Mouse (Mus musculus): ENCODE data around the gene Olfr898. TPM values are rescaled to one million over a fixed set of nuclear protein-coding genes. Genes with fewer than 3 reads are reported as not detected.

The Olfr898 gene
- not detected in 2 replicates for total RNA-seq (2023)

GRCm38 (mm10) chr9:38348111-38348510 lies at the start of gene Olfr898:
Gene Olfr898 (plus strand): TSS chr9:38348411.

GRCm38 (mm10) chr9:38328760-38329159 lies 19.5 kb upstream of the Olfr898 start, which contains the start of gene Olfr25:
Gene Olfr25 (plus strand): TSS chr9:38329060.

GRCm38 (mm10) chr9:38366596-38366995 lies 18.4 kb downstream of the Olfr898 start, which contains the start of gene Olfr250:
Gene Olfr250 (plus strand): TSS chr9:38366896.

GRCm38 (mm10) chr9:38376786-38377185 lies 28.6 kb downstream of the Olfr898 start, which contains the start of gene Olfr251:
Gene Olfr251 (plus strand): TSS chr9:38377086.

GRCm38 (mm10) chr9:38401398-38401797 lies 53.2 kb downstream of the Olfr898 start, which contains the start of gene Olfr147:
Gene Olfr147 (plus strand): TSS chr9:38401698.

Other genes starting within 250 kb of the Olfr898 start
- not detected in 2 replicates for gene Olfr888, start 240.3 kb upstream of the Olfr898 start, total RNA-seq (2023)
- not detected in 2 replicates for gene Olfr889, start 233.2 kb upstream of the Olfr898 start, total RNA-seq (2023)
- gene Olfr890, start 205.9 kb upstream of the Olfr898 start, total RNA-seq (2023) = not detected in 2 replicates
- gene Olfr891, start 167.6 kb upstream of the Olfr898 start, total RNA-seq (2023) = not detected in 2 replicates
- not detected in 2 replicates for gene Olfr893, start 140.0 kb upstream of the Olfr898 start, total RNA-seq (2023)
- not detected in 2 replicates for gene Olfr894, start 130.4 kb upstream of the Olfr898 start, total RNA-seq (2023)
- gene Olfr143, start 95.6 kb upstream of the Olfr898 start, total RNA-seq (2023) = not detected in 2 replicates
- gene Olfr895, start 80.6 kb upstream of the Olfr898 start, total RNA-seq (2023) = not detected in 2 replicates
- not detected in 2 replicates for gene Olfr896-ps1, start 57.3 kb upstream of the Olfr898 start, total RNA-seq (2023)
- gene Olfr25, start 19.4 kb upstream of the Olfr898 start, total RNA-seq (2023) = not detected in 2 replicates
- not detected in 2 replicates for gene Olfr250, start 18.5 kb downstream of the Olfr898 start, total RNA-seq (2023)
- gene Olfr251, start 28.7 kb downstream of the Olfr898 start, total RNA-seq (2023) = not detected in 2 replicates
- gene Olfr147, start 53.3 kb downstream of the Olfr898 start, total RNA-seq (2023) = not detected in 2 replicates
- gene Olfr901, start 81.0 kb downstream of the Olfr898 start, total RNA-seq (2023) = not detected in 2 replicates
- gene Olfr902, start 99.2 kb downstream of the Olfr898 start, total RNA-seq (2023) = not detected in 2 replicates
- gene Olfr904, start 114.7 kb downstream of the Olfr898 start, total RNA-seq (2023) = not detected in 2 replicates
- 0.14 TPM in 1 of 2 replicates, not detected in the other for gene Olfr905, start 122.7 kb downstream of the Olfr898 start, total RNA-seq (2023)
- not detected in 2 replicates for gene Olfr906, start 138.7 kb downstream of the Olfr898 start, total RNA-seq (2023)
- not detected in 2 replicates for gene Olfr907, start 147.4 kb downstream of the Olfr898 start, total RNA-seq (2023)
- not detected in 2 replicates for gene Olfr911-ps1, start 173.2 kb downstream of the Olfr898 start, total RNA-seq (2023)
- gene Olfr910, start 189.4 kb downstream of the Olfr898 start, total RNA-seq (2023) = not detected in 2 replicates
- gene Olfr912, start 231.8 kb downstream of the Olfr898 start, total RNA-seq (2023) = not detected in 2 replicates
- gene Olfr913, start 244.3 kb downstream of the Olfr898 start, total RNA-seq (2023) = not detected in 2 replicates